Mouse (Mus musculus): ENCODE measurements around the gene Inca1.

DNA sequence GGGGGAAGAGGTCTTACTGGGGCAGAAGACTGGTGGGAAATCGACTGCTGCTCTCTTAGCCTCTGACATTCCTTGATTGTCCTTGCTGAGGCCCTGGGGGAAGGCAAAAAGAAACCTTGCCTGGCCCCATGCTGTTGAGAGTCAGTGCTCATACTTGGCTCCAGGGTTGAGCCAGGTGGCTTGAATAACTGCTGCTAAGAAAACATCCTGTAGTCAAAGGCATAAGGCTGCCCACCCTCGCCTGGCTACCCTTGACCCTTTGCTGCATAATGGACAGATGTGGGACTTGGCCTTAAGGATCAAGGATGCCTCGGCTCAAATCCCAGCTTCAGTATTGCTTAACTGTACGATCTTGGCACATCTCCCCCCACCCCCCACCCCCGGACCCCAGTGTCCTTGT is 18.5 kb upstream of the Inca1 start:
- no peak for TF ChIP-seq POLR2A (IDR thresholded peaks at IDR 0.05; ENCODE audit: control insufficient read depth, low read depth, low read length)
- TF ChIP-seq CTCF (IDR thresholded peaks at IDR 0.05; ENCODE audit: control insufficient read depth, insufficient read depth, insufficient replicate concordance, low read depth, low read length) = no peak

Data from testis, adult 2 months (tissue).